Mouse (Mus musculus) liver, adult 10 weeks (tissue): ENCODE measurements around the gene Olfr1254. TPM values are rescaled to one million over a fixed set of nuclear protein-coding genes. Genes with fewer than 3 reads are reported as not detected.

Source experiments
- polyA plus RNA-seq: library from polyadenylated mRNA; stranded (reverse); fragments of 350-450 nt; fragmentation: Illumina TruSeq; extraction: RNeasy Lipid Tissue Mini Kit (QIAGEN cat#74804); gene quantifications from one replicate; pipeline ENCODE4 v1.2.3, GENCODE M21; 2014; ENCODE audit warnings: low read depth, low replicate concordance

Gene Olfr1254
- polyA plus RNA-seq: not detected

GRCm38 (mm10) chr2:89793519-89793918 is at the start of gene Olfr1254:
TSS of gene Olfr1254 (minus strand) at chr2:89793619.

GRCm38 (mm10) chr2:89841455-89841854 is 48.0 kb upstream of the Olfr1254 start, which contains the start of gene Olfr1256:
TSS of gene Olfr1256 (minus strand) at chr2:89841555.

GRCm38 (mm10) chr2:89811751-89812150 is 18.3 kb upstream of the Olfr1254 start, which contains the start of gene Olfr1255:
TSS of gene Olfr1255 (plus strand) at chr2:89812051.

GRCm38 (mm10) chr2:89756990-89757389 is 36.4 kb downstream of the Olfr1254 start, which contains the start of gene Olfr1253:
TSS of gene Olfr1253 (minus strand) at chr2:89757090.

Other genes with a start within 250 kb of the Olfr1254 start
- gene Olfr1245, start 215.2 kb downstream of the Olfr1254 start, polyA plus RNA-seq: not detected
- gene Olfr1246, start 200.5 kb downstream of the Olfr1254 start, polyA plus RNA-seq: not detected
- gene Olfr1247, start 179.5 kb downstream of the Olfr1254 start, polyA plus RNA-seq: not detected
- not detected for gene Olfr1248, start 175.4 kb downstream of the Olfr1254 start, polyA plus RNA-seq
- gene Olfr1249, start 158.6 kb downstream of the Olfr1254 start, polyA plus RNA-seq: not detected
- gene Olfr1250, start 132.2 kb downstream of the Olfr1254 start, polyA plus RNA-seq: not detected
- not detected for gene Olfr1251, start 121.7 kb downstream of the Olfr1254 start, polyA plus RNA-seq
- not detected for gene Olfr1252, start 68.6 kb downstream of the Olfr1254 start, polyA plus RNA-seq
- not detected for gene Olfr1253, start 36.5 kb downstream of the Olfr1254 start, polyA plus RNA-seq
- not detected for gene Olfr1255, start 18.4 kb upstream of the Olfr1254 start, polyA plus RNA-seq
- gene Olfr1256, start 47.9 kb upstream of the Olfr1254 start, polyA plus RNA-seq: not detected
- not detected for gene Olfr48, start 54.6 kb upstream of the Olfr1254 start, polyA plus RNA-seq
- gene Olfr1257, start 84.8 kb upstream of the Olfr1254 start, polyA plus RNA-seq: not detected
- gene Olfr1258, start 133.7 kb upstream of the Olfr1254 start, polyA plus RNA-seq: not detected
- gene Olfr1259, start 155.0 kb upstream of the Olfr1254 start, polyA plus RNA-seq: not detected
- gene Olfr1260, start 180.7 kb upstream of the Olfr1254 start, polyA plus RNA-seq: not detected
- not detected for gene Olfr1261, start 197.6 kb upstream of the Olfr1254 start, polyA plus RNA-seq
- gene Olfr1262, start 206.5 kb upstream of the Olfr1254 start, polyA plus RNA-seq: not detected
- gene Olfr1263, start 218.5 kb upstream of the Olfr1254 start, polyA plus RNA-seq: not detected
- gene Olfr1264, start 232.0 kb upstream of the Olfr1254 start, polyA plus RNA-seq: not detected
- not detected for gene Olfr1265, start 241.7 kb upstream of the Olfr1254 start, polyA plus RNA-seq